Mouse (Mus musculus) hindlimb bud, embryonic 11.5 days (tissue): ENCODE measurements around the gene Creb5.

ENCODE experiments used
- DNase-seq: peaks from one replicate; pipeline ENCODE4 v3.0.0-alpha.2; 2012; ENCODE audit warnings: low read depth, low spot score; ENCODE audit errors: extremely low spot score

Creb5 gene

DNA sequence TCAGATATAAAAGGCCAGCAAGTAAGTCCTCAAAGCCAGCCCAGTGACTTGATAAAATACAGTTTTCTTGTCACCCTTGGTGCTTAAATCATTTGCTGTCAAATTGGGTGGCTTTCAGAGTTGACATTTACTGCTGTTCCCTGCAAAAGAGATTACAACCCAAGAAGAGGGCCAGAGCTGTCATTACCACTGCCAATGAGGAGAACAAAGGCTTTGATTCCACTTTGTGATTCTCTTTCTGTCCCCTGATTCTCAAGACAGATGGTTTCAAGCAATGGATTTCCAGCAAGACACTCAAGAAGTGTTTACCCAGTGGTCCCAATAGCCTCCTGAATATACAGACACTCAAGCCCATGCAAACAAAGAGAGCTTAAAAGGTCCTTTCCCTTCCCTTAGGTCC is 451.1 kb downstream of the Creb5 start:
- DNase-seq = no peak

DNA sequence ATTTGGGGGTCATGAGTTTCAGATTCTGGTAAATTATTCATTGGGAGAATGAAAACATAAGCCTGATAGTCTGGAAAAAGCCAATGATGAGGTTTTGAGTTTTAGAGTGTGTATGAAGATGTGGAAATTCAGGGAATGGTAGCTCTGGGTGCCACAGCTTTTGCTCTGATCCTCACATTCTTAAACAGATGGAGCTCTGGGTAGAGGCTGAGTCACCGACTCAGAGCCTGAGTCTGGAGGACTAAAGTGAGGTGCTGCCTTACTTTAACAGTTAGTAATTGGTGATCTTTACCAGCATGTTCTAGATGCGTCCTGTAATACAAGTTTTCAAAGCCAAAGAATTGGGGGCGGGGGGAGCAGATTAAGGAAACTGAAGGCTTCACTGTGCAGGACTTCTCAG is 454.2 kb downstream of the Creb5 start:
- no peak for DNase-seq
